Mouse (Mus musculus) forebrain, embryonic 11.5 days (tissue): ENCODE results near the gene Ldlrad3. TPM values are rescaled to one million over a fixed set of nuclear protein-coding genes. Genes with fewer than 3 reads are reported as not detected.

ENCODE experiments used
- polyA plus RNA-seq: library from polyadenylated mRNA; unstranded; fragments of >200 nt; fragmentation: Nextera tagmentation; extraction: Ambion mirVana; gene quantifications from 2 replicates; pipeline ENCODE4 v1.2.1, GENCODE M21; 2014

Gene Ldlrad3
- polyA plus RNA-seq, 1 experiment from 2014 or later: 60.7 TPM

Other genes with a start within 250 kb of the Ldlrad3 start
- 50.1 and 50.7 TPM in 2 replicates for gene Trim44, start 221.4 kb upstream of the Ldlrad3 start, polyA plus RNA-seq